Mouse (Mus musculus) c-Kit-positive CD71-positive TER-119-positive erythroid progenitor cells, embryonic 14.5 days (primary cell): Measurements from ENCODE around the gene Socs4.
"Not testable (repeated sequence)": the region's sequence is repeated elsewhere in the genome, so short reads cannot be mapped to it uniquely, and the experiment has no call there.

Experiments used
- DNase-seq: peaks from one replicate; pipeline ENCODE4 v3.0.0-alpha.2; 2013; ENCODE audit warnings: low spot score

Socs4 gene

DNA sequence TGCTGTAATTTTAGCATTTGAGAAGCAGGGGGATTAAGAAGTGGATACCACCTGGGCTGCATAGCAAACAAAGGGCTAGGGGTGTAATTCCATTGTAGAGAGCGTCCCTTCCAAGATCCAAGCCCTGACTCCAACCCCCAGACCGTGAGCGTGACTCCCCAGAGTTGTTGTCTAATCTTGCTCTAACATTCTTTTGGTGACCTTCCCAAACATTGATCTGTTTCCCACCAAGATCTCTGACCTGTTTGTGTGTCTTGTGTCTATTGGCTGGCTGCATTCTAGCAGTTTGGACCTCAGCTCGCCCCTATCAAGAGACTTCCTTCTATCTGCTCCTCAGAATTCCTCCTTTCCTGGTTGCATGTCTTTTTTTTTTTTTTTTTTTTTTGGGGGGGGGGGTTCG, 10.3 kb downstream of the Socs4 start:
- DNase-seq: no peak

DNA sequence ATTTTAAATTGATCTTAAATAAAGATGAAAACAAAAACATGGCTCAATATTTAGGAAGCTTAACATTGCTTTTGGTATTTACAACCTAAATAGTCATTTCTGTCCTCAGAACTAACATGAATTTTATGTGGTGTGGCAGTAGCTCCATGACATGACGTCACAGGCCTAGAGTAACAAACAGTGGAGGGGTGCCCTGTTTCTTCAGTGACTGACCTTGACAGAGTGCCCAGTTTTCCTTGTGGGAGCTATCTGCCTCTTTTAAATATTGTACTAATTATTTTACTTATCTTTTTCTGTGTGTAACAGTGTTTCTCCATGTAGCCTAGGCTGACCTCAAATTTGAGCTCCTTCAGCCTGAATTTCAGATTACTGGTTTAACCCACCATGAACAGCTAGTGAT, 15.0 kb downstream of the Socs4 start:
- DNase-seq: no peak

GRCm38 (mm10) chr14:47294136-47294535, 17.4 kb downstream of the Socs4 start:
- DNase-seq: no peak

- no peak for DNase-seq
Observed at GRCm38 (mm10) chr14:47296232-47296631, 19.5 kb downstream of the Socs4 start.

DNA sequence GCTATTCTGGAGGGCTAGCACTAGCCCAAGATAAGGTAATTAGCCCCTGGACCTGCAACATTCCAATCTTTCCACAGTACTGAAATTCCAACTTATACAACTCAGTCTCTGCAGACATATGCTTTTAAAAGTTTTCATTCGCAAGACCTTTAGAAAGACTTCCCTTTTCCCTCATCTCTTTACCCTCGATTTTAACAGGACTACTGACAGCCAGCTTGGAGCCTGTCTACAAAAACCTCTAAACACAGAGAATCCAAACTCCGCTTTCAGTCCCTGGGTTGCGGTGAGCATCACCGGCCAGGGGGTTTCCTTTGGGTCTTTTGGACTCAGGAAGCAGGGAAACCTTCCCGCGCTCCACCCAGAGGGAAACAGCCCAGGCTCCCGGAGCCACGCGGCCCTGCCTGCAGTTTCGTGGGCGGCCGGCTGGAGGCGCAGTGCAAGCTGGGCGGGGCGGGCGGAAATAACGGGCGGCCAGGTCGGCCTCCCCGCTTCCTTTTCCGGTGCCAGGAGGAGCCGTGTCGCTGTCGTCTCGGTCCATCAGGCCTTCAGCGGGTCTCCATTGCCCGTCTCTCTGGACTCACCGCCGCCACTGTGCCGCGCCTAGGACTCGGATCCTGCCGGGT, 21.2 kb downstream of the Socs4 start, which contains the start of gene Mapk1ip1l:
Gene Mapk1ip1l, plus strand, starts transcription at position 482 of the 623 bp plus-strand sequence.
- peak; percentile 82 for DNase-seq

DNA sequence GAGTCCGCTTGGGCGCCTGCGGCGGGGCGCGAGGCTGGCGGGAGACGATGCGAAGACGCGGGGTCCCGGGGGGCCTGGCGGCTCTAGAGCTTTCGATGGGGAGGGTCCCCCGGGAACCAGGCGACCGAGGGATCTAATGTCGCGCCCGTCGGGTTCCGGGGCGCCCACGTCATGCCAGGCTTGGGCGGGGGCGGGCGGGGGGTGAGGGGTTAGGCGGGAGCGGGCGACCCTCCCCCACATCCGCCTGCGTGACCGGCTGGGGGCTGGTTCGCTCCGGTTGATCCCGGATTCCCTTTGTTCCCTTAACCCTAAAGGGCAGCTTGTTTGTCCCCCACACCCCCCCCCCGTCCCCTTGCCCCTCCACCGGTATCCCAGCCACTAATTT, 21.7 kb downstream of the Socs4 start:
- DNase-seq: no peak

- no peak for DNase-seq
Observed at GRCm38 (mm10) chr14:47298819-47299261, 22.1 kb downstream of the Socs4 start.

- DNase-seq: no peak
Observed at GRCm38 (mm10) chr14:47302885-47303680, 26.4 kb downstream of the Socs4 start.

DNA sequence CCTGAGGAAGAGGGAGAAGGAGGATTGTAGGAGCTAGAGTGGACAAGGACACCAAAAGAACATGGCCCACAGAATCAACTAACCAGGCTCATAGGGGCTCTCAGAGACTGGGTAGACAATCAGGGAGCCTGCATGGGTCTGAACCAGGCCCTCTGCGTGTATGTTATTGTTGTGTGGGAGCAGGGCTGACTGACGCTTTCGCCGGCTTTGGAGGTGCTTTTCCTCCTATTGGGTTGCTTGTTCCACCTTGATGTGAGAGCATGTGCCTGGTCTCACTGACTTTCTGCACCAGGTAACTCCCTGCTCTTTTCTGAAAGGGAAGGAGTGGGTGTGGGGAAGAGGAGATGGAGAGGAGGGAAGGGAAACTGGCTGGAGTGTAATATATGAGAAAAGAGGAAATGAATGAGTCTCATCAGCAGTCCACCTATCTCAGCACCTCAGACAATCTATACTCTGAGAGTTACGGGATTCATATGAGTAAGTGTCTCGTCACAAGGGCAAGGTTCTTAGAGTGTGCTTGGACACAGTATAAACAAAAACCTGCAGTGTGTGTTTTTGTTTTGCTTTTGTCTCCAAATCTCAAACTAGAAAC, 28.2 kb downstream of the Socs4 start:
- no peak for DNase-seq

GRCm38 (mm10) chr14:47305933-47306332, 29.2 kb downstream of the Socs4 start:
- no peak for DNase-seq

DNA sequence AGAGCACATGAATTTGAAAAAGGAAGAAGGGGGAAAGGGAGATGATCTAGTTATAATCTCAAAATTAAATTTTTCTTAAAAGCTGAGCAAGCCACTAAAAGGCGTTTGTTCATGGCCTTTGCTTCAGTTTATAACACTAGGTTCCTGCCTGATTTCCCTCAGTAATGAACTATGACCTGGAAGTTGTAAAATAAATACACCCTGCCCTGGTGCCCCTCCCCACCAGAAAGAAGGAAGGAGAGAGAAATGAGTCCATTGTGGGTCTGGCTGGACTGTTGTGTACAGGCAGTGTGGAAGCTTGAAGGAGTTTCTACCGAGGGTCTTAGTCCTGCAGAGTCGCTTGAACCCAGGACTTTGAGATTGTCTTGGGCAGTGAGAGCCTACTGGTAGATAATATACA, 30.9 kb downstream of the Socs4 start:
- DNase-seq: no peak

DNA sequence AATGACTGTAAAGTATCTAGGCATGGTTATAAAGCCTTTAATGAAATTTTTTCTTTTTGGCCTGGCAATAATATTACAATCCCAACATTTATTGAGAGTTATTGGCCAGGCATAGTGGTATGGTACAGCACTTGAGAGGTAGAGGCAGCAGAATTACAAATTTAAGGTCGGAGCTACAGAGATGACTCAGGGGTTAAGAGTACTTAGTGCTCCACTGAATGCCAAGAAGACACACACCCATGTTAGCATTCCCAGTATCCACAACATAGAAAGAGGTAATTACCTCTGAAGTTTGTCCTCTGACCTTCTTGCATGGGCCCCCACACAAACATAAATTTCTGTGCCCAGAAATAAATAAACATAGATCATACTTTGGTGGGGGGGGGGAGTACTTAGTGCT, 32.3 kb downstream of the Socs4 start:
- no peak for DNase-seq

DNA sequence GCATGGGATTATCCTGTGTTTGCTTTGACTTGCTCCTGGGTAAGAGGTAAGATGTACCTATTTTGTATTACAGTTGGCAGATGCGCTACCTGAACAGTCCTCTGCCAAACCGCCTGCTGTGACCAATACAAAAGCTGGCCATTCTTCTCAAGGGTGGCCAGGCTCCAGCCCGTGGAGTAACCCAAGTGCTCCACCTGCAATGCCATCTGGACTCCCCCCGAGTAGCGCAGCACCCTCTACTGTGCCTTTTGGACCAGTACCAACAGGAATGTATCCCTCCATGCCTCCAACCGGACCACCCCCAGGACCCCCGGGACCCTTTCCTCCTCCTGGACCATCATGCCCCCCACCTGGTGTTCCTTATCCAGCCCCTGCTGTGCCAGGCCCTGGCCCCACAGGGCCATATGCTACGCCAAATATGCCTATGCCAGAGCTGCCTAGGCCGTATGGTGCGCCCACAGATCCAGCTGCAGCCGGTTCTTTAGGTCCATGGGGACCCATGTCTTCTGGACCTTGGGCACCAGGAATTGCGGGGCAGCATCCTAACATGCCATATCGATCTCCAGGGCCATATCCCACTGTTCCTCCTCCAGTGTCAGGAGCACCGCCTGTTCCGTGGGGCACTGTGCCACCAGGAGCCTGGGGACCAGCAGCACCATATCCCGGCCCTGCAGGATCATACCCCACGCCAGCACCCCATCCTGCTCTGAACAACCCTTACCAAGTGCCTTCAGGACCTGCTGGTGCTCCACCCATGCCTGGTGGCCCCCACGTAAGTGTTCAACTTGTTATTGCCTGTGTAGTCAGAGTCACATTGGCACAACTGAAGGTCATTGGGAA, 33.8 kb downstream of the Socs4 start:
- no peak for DNase-seq

- DNase-seq: no peak
Observed at GRCm38 (mm10) chr14:47319362-47319761, 42.6 kb downstream of the Socs4 start.

DNA sequence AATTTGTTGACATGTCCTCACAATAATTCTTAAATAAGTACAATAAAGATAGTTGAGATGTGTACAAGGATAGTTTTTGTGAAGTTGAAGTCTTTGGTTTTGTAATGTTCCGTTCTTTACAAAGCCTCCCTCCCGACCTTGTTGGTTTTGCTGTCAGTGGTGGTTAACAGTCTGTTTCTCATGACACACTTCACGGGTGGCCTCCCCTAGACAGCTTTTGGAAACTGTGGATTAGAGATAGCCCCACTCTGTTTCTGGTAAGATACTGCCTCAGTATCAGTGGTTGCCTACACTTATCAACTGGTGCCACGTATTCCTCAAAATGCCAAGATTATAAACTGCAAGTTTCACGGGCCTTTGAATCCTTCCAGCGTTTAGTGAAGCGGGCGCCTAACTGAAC, 44.9 kb downstream of the Socs4 start:
- DNase-seq: not testable (repeated sequence)

GRCm38 (mm10) chr14:47325965-47326761, 49.4 kb downstream of the Socs4 start:
- DNase-seq: no peak

DNA sequence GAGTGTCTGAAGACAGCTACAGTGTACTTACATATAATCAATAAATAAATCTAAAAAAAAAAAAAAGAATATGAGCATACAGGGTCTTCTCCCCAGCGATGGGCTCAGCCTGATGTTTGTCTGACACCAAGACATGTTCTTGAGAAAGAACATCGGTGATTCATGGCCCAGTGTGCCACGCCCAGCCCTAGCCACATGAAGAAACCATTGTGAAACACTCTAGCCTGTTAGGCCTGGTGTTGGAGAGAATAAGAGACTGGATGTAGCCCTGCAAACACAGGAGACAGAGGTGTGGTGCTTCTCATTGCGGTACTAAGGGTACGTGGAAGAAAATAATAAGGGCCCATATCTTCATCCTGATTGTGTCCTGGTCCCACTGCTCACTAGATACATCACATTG, 50.6 kb downstream of the Socs4 start:
- DNase-seq: no peak

- DNase-seq: no peak
Observed at GRCm38 (mm10) chr14:47331920-47332319, 55.2 kb downstream of the Socs4 start.

- DNase-seq: peak; percentile 44
Observed at GRCm38 (mm10) chr14:47334819-47335218, 58.1 kb downstream of the Socs4 start.

DNA sequence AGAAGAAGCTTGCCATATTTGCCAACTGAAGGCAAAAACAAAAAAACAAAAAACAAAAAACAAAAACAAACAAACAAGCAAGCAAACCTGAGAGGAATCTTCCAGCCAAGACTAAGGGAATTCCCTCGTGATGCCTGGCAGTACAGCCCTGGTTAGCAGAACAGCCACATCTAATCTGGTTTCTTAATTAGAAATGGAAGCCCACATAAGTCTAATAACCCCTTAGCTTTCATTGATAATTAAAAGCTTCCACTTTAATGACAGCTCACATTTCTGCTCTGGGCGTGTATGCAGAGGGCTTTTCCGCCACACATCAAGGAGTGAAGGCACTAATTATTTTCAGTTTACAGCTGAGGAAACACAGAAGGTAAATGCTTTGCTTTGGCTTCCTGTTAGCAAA, 58.6 kb downstream of the Socs4 start:
- no peak for DNase-seq

GRCm38 (mm10) chr14:47340231-47340925, 63.6 kb downstream of the Socs4 start:
- DNase-seq: no peak
